Mouse (Mus musculus) midbrain, embryonic 10.5 days (tissue): ENCODE results near the gene Mtor. TPM values are rescaled to one million over a fixed set of nuclear protein-coding genes. Genes with fewer than 3 reads are reported as not detected.

Experiments
- DNase-seq: peaks from one replicate; pipeline ENCODE4 v3.0.0-alpha.2; 2017; ENCODE audit warnings: low spot score
- H3K27ac ChIP-seq: fragments of 300-500 bp; sonication (generic); replicated peaks from 2 replicates; pipeline ENCODE4 v1.5.1; 2016; ENCODE audit warnings: mild to moderate bottlenecking
- H3K27me3 ChIP-seq: fragments of 300-500 bp; sonication (generic); 2 replicates; pipeline ENCODE4 v1.6.1; 2016; ENCODE audit warnings: low read depth, mild to moderate bottlenecking; ENCODE audit not compliant: poor library complexity, severe bottlenecking
- H3K36me3 ChIP-seq: fragments of 300-500 bp; sonication (generic); 2 replicates; pipeline ENCODE4 v1.6.1; 2016; ENCODE audit warnings: mild to moderate bottlenecking, moderate library complexity
- H3K4me1 ChIP-seq: fragments of 300-500 bp; sonication (generic); 2 replicates; pipeline ENCODE4 v1.6.1; 2016
- H3K4me3 ChIP-seq: fragments of 300-500 bp; sonication (generic); 2 replicates; pipeline ENCODE4 v1.5.1; 2016; ENCODE audit warnings: mild to moderate bottlenecking, moderate library complexity
- H3K9me3 ChIP-seq: fragments of 300-500 bp; sonication (generic); replicated peaks from 2 replicates; pipeline ENCODE4 v1.6.1; 2016; ENCODE audit warnings: mild to moderate bottlenecking
- WGBS: fragments of 180-500 bp; shearing (Covaris S2); methylation state at CpG from one replicate; pipeline ENCODE4 v1.1.7; 2016; 5-methylcytosine and 5-hydroxymethylcytosine counted together
- polyA plus RNA-seq: library from polyadenylated mRNA; unstranded; fragments of >200 nt; fragmentation: Nextera tagmentation; extraction: Ambion mirVana; gene quantifications from 2 replicates; pipeline ENCODE4 v1.2.1, GENCODE M21; 2016

Gene Mtor
- polyA plus RNA-seq, 1 experiment from 2014 or later = 20.8 TPM

DNA sequence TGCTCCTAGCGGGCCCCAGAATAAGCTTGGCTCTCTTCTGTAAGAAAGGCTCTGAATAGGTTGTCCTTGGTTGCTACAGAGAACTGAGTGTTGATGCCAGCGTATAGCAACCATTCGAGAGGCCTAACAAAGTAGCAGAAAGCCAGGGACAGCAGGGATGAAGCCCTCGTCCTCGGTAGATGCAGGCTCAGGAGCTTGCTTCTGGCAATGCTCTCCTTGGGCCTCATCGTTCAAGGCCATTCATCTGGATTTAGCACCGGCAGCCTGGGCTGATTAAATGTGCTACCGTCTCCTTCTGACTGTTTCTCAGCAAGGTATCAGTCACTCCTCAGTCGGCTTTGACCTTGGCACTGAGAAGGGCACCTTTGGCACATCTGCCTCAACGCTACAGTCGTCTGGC is 19.3 kb upstream of the Mtor start:
- Histone ChIP-seq H3K4me1 (peaks cover 50% of the 10 kb centered on the region), H3K36me3 (peaks cover 11% of the 10 kb centered on the region), H3K27me3 (no peaks in the 10 kb centered on the region), H3K9me3 (no peaks in the 10 kb centered on the region), H3K4me3 (no peak overlapping the region), H3K27ac (peak overlapping the region; percentile 67)
- no peak for DNase-seq
- 90% methylated on average over 11 of the region's 11 CpGs for WGBS

DNA sequence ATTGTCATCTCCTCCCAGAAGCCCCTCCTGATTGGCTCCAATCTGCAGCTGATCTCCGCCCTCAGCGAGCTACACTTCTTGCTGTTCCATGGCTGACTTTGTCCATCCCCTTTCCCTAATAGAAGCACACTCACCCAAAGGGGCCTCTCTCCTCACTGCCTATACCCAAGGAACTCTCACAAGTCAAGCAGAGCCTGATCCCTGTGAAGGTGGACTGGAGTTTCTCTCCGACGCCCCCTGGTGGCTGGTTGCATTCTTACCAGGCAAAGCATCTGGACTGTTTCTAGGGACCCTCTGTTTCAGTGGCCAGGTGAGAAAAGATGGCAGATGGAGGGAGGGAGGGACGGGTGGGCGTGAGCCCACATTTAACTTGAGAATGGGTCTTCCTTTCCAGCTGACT is 18.7 kb upstream of the Mtor start:
- peaks cover 47% of the 10 kb centered on the region for H3K4me1 ChIP-seq
- H3K9me3 ChIP-seq = no peaks in the 10 kb centered on the region
- H3K27ac ChIP-seq = peak overlapping the region; percentile 67
- peak; percentile 81 for DNase-seq
- H3K36me3 ChIP-seq = peaks cover 13% of the 10 kb centered on the region
- H3K27me3 ChIP-seq = no peaks in the 10 kb centered on the region
- 27% methylated on average over 6 of the region's 6 CpGs for WGBS
- H3K4me3 ChIP-seq = no peak overlapping the region

DNA sequence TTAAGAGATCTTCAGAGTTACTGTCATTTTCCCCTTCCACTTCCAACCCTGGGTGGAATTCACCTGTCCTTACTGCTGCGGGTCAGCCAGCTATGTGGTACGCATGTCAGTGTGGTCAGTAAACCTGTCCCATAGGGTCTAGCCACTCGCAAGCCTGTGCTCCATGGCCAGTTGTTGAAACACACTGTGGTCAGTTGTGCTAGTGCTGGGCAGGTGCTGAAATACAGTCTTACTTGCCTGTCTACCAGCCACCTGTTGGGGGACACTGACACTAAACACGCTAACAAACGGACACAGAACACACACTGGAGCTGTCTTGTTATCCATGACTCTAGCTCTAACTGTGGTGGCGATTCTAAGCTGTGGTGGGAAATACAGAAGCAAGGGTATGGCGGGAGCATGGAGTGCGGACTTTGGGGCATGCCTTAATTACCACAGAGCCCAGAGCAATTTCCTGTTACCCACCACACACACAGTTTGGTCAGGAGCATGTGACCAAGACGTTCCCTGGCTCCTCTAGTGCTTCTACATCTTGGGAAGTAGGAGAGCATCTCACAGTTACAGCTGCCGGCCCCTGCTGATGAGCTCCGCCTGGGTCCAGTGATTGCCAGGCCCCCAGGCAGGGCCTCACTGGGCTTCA is 17.4 kb upstream of the Mtor start:
- Histone ChIP-seq H3K27ac (no peak overlapping the region), H3K4me3 (no peak overlapping the region), H3K9me3 (no peaks in the 10 kb centered on the region), H3K27me3 (no peaks in the 10 kb centered on the region), H3K36me3 (peaks cover 23% of the 10 kb centered on the region), H3K4me1 (peaks cover 35% of the 10 kb centered on the region)
- no peak for DNase-seq
- 89% methylated on average over 11 of the region's 11 CpGs for WGBS

DNA sequence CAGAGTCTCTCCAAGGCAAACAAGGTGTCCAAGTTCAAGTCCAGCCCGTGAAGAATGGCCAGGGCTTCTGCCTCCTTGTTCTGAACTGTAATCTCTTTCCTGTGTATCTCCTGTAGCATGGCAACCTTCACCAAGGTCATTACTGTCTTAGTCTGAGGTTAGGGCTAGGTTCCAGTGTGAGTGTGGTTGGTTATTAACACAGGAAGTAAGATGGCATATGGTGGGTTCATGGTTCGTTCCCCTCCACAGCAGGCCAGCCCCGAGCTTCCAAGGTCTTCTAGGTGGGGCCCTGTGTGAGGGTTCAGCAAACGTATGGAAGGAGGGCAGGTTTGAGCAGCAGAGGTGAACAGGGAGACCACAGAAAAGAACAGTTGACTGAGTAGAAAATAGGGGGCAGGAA is 15.9 kb upstream of the Mtor start:
- 93% methylated on average over 4 of the region's 4 CpGs for WGBS
- DNase-seq = no peak
- Histone ChIP-seq H3K4me3 (no peak overlapping the region), H3K9me3 (no peaks in the 10 kb centered on the region), H3K27ac (no peak overlapping the region), H3K27me3 (no peaks in the 10 kb centered on the region), H3K4me1 (peaks cover 30% of the 10 kb centered on the region), H3K36me3 (peaks cover 29% of the 10 kb centered on the region)

DNA sequence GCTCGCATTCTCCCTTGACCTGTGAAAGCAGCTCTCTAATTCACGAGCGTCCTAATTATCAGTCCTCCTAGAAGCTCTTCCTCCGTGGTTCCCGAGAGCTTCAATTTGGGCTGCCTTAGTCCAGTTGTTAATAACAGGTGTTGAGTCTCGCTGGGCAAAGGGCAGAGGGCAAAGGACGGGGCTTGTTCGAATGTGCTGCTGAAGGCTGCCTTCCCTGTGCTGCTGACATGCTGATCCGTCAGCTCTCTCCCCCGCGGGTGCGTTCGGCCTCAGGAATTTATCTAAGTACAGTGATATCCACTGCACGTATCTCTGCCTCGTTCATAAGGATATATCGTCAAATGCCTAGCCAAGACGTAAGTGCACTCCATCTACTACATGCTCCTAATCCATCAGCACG is 15.1 kb upstream of the Mtor start:
- H3K4me1 ChIP-seq = peaks cover 21% of the 10 kb centered on the region
- H3K27ac ChIP-seq = no peak overlapping the region
- peaks cover 29% of the 10 kb centered on the region for H3K36me3 ChIP-seq
- H3K9me3 ChIP-seq = no peaks in the 10 kb centered on the region
- H3K27me3 ChIP-seq = no peaks in the 10 kb centered on the region
- DNase-seq = no peak
- H3K4me3 ChIP-seq = no peak overlapping the region
- 89% methylated on average over 18 of the region's 18 CpGs for WGBS

DNA sequence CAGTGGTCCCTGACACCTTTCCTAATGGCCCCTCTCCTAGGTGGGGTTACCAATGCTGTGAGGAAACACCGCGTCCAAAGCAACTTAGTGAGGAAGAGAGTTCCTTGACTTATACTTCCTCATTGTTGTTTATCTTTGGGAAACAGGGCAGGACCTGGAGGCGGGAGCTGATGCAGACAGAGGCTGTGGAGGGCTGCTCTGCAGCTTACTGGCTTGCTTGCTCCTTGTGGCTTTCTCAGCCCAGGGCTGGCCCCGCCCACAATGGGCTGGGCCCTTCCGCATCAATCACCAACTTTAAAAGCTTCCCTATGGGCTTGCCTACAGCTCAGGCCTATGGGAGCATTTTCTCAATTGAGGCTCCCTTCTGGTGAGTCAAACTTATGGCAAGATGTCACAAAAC is 14.6 kb upstream of the Mtor start:
- no peak overlapping the region for H3K4me3 ChIP-seq
- no peaks in the 10 kb centered on the region for H3K27me3 ChIP-seq
- peaks cover 32% of the 10 kb centered on the region for H3K36me3 ChIP-seq
- no peak overlapping the region for H3K27ac ChIP-seq
- no peaks in the 10 kb centered on the region for H3K9me3 ChIP-seq
- WGBS = 85% methylated on average over 5 of the region's 5 CpGs
- peaks cover 16% of the 10 kb centered on the region for H3K4me1 ChIP-seq
- no peak for DNase-seq

DNA sequence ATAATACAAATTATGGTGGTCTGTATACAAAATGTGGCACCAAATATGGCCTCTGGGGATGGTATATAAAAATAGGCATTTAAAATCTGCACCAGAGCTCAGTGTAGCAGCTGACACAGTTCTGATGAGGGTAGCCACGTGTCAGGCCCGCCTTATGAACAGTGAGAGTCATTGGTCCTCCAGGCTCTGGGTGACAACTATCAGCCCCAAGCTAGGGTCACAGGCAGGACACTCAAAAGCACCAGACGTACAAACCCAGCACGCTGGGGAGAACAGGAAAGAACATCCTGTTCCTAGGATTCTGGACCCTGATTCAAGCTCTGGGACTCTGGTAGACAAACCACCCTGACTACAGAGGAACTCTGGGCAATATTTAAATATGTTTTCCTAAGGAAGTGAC is 13.9 kb upstream of the Mtor start:
- H3K9me3 ChIP-seq = no peaks in the 10 kb centered on the region
- peaks cover 35% of the 10 kb centered on the region for H3K36me3 ChIP-seq
- no peaks in the 10 kb centered on the region for H3K27me3 ChIP-seq
- no peak for DNase-seq
- no peak overlapping the region for H3K4me3 ChIP-seq
- no peak overlapping the region for H3K27ac ChIP-seq
- peaks cover 9% of the 10 kb centered on the region for H3K4me1 ChIP-seq
- 91% methylated on average over 4 of the region's 4 CpGs for WGBS

DNA sequence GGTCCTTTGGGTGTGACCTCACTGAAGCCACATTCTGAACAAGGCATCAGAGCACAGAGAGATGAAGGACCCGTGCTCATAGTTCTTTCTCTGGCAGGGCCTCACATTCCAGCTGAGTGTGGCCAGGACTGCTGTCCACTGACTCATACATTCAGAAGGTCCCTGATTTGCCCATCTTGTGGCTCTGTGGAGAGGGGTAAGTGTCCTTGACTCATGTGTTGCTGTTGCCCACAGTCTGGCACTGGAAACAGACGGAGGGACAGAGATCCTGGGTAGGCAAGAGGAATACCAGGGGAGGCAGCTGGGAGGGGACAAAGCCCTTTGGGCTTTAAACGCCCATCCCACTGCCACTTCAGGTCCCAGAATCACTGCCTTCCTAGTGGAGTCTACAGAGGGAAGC is 13.3 kb upstream of the Mtor start:
- H3K27me3 ChIP-seq = no peaks in the 10 kb centered on the region
- 82% methylated on average over 3 of the region's 3 CpGs for WGBS
- H3K4me1 ChIP-seq = 0 out of 2 replicates have a peak, but pooled peaks cover 7% of the 10 kb centered on the region
- DNase-seq = no peak
- no peak overlapping the region for H3K4me3 ChIP-seq
- peaks cover 37% of the 10 kb centered on the region for H3K36me3 ChIP-seq
- no peak overlapping the region for H3K27ac ChIP-seq
- no peaks in the 10 kb centered on the region for H3K9me3 ChIP-seq

DNA sequence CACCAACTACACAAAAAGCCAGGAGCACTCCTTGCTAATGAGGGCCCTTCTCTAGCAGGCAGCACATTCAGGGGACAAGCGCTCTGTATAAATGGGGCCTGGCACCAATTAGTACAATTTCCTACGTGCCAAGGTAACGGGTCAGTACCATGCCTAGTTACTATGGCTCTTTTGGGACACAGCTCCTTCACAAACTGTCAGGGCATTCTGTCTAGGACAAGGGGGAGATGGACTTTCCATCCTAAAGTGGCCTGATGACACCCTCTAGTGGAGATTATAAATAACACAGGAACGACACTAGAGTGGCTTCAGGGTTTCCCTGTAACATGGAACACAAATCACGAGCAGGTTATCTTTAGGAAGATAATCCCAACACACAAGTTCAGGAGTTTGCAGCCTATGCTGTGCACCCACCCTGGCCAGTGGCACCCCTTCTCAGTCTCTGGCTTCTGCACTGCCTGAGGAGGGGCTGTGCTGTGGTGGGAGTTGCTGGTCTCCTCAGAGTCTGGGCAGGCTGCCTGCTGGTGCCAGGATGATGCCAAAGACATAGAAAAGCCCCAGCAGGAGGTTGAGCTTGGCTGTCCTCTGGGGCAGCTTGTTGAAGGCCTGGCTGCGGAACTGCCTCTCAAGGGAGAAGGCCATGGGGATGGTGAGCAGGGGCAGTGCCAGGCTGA is 12.6 kb upstream of the Mtor start:
- Histone ChIP-seq H3K4me3 (no peak overlapping the region), H3K27me3 (no peaks in the 10 kb centered on the region), H3K9me3 (no peaks in the 10 kb centered on the region), H3K4me1 (0 out of 2 replicates have a peak, but pooled peaks cover 7% of the 10 kb centered on the region), H3K36me3 (peaks cover 37% of the 10 kb centered on the region), H3K27ac (no peak overlapping the region)
- WGBS = 71% methylated on average over 6 of the region's 6 CpGs
- DNase-seq = no peak

DNA sequence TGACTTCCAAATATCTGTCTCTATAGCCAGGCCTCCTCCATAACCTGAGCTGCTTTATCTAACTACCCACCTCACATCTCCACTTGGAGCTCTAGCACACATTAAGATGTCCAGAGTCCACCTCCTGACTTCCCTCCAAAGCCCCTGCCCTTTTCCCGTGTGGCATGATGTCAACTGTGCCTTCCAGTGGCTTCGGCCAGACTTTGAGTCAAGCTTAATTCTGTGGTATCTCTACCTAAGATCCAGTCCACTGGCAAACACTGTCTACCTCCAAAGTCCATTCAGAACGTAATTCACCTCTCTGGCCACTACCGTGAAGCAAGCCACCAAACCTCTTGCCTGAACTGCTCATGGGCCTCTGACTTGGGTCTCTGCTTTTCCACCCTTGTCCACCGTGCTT is 6.5 kb upstream of the Mtor start:
- H3K36me3 ChIP-seq = peaks cover 8% of the 10 kb centered on the region; the same call in 1 of the 2 replicates
- H3K4me3 ChIP-seq = no peak overlapping the region
- H3K27ac ChIP-seq = no peak overlapping the region
- WGBS = 93% methylated on average over 5 of the region's 5 CpGs
- no peak for DNase-seq
- peaks cover 26% of the 10 kb centered on the region for H3K4me1 ChIP-seq
- no peaks in the 10 kb centered on the region for H3K27me3 ChIP-seq
- no peaks in the 10 kb centered on the region for H3K9me3 ChIP-seq

DNA sequence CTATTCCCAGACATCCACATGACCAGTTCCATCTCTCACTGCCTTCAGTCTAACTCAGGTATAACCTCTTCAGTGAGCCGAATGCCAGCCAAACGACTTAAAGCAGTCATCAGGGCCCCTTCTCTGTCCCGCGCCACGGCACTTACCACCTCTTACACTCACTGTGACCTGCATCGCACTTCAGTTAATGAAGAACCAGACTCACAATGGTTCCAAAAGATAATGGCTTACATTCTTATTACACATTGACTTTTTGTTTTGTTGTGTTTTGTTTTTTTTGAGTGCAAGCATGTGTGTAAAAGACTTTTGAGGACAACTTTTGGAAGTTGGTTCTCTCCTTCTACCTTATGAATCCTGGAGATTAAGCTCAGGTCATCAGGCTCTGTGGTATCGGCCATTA is 5.8 kb upstream of the Mtor start:
- H3K9me3 ChIP-seq = no peaks in the 10 kb centered on the region
- H3K4me1 ChIP-seq = peaks cover 28% of the 10 kb centered on the region
- no peaks in the 10 kb centered on the region for H3K27me3 ChIP-seq
- H3K36me3 ChIP-seq = peaks cover 8% of the 10 kb centered on the region; the same call in 1 of the 2 replicates
- no peak overlapping the region for H3K27ac ChIP-seq
- peak overlapping the region; percentile 18; the same call in 1 of the 2 replicates for H3K4me3 ChIP-seq
- 95% methylated on average over 7 of the region's 7 CpGs for WGBS
- no peak for DNase-seq

DNA sequence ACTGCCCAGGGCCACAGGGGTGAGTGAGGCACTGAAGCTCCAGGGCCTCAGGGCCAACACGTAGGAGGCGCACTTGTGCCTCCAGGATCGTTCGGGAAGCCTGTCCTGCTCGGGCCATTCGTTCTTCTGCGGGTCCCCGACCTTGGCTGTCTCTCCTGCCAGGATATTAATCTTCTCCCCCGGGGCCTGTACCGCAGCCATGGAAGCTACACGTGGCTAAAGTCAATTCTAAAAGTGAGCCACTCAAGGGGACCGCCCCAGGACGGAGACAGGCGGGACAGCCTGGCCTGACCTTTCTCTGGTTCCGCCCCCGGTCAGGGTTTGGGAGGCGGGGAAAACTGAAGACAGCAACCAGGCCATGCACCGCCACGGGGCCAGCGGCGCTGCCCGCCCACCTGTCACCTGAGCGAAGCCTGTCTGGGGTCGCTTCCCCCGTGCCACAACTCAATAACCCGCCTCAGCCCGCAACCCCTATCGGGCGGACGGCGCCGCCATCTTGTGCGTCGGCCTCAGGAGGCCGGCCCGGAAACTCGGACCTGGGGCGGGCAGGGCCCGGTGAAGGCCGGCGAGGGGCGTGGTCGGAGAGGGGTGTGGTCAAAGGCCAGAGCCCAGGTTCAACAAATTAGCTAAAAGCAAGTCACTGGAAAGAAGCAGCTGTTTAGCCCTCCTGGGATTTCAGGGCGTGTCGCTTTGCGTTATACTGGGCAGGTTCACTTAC is 4.0 kb upstream of the Mtor start, which contains the start of gene Ubiad1:
Ubiad1 (minus strand) TSS at position 522 of the 718 bp plus-strand sequence.
- Histone ChIP-seq H3K4me1 (peaks cover 37% of the 10 kb centered on the region), H3K36me3 (peaks cover 3% of the 10 kb centered on the region; the same call in 1 of the 2 replicates), H3K27me3 (no peaks in the 10 kb centered on the region), H3K4me3 (peak within 1 kb of the TSS; percentile 96), H3K9me3 (no peaks in the 10 kb centered on the region), H3K27ac (peak within 1 kb of the TSS; percentile 92)
- under 1% methylated on average over 46 of the region's 46 CpGs for WGBS
- DNase-seq = peak; percentile 88

DNA sequence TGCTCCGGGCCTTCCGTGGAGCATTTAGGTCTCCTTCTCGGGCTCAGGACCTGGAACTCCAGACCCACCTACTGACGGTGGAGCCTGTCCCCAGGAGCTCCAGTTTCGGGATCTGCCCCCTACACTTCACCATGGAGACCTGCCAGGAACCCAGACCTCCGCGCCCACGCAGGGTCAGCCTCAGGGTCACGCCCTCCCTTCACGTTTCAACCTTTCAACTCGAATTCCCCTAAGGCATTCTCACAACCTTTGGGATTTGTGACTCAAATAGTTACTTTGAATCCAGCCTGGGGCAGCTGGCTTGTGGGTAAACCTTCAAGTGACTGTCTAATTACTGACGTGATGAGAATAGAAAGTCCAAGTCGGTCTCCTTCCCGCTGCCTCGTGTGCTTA is 438 bp downstream of the Mtor start:
- Histone ChIP-seq H3K36me3 (peaks cover 24% of the 10 kb centered on the region), H3K4me3 (peak overlapping the region; percentile 99), H3K4me1 (peaks cover 38% of the 10 kb centered on the region), H3K27me3 (no peaks in the 10 kb centered on the region), H3K9me3 (no peaks in the 10 kb centered on the region), H3K27ac (peak overlapping the region; percentile 90)
- no peak for DNase-seq
- WGBS = under 1% methylated on average over 15 of the region's 15 CpGs
